Mouse (Mus musculus) gastrocnemius, adult 2 months (tissue): ENCODE results near the gene C2cd2. TPM values are rescaled to one million over a fixed set of nuclear protein-coding genes. Genes with fewer than 3 reads are reported as not detected.

Source experiments
- DNase-seq: peaks from one replicate; pipeline ENCODE4 v3.0.0; 2022
- H3K27ac ChIP-seq: fragments of 200-600 bp; 2 replicates; pipeline ENCODE4 v1.8.1; 2022; ENCODE audit warnings: mild to moderate bottlenecking
- H3K4me3 ChIP-seq: fragments of 200-600 bp; 2 replicates; pipeline ENCODE4 v1.8.1; 2022; ENCODE audit warnings: mild to moderate bottlenecking, moderate library complexity
- CTCF ChIP-seq: fragments of 200-600 bp; IDR thresholded peaks from 2 replicates; pipeline ENCODE4 v1.8.1; 2022; ENCODE audit warnings: antibody characterized with exemption, mild to moderate bottlenecking, moderate library complexity
- intact Hi-C: fragments of 180-260 bp; cut with DNase I; formaldehyde crosslinking; loops from one replicate; pipeline ENCODE4 v1.15.1; 2025
- microRNA-seq: library from miRNA; unstranded; fragments of <30 nt; microRNA quantifications from one replicate; pipeline ENCODE4 v1.2.0, GENCODE M21; 2021
- total RNA-seq, 2 experiments: library from RNA; stranded (reverse); gene quantifications; 2 replicates each; pipeline ENCODE4 v1.2.3; 2021

Gene C2cd2
- total RNA-seq, 2 experiments from 2014 or later, result 203 to 277 TPM

DNA sequence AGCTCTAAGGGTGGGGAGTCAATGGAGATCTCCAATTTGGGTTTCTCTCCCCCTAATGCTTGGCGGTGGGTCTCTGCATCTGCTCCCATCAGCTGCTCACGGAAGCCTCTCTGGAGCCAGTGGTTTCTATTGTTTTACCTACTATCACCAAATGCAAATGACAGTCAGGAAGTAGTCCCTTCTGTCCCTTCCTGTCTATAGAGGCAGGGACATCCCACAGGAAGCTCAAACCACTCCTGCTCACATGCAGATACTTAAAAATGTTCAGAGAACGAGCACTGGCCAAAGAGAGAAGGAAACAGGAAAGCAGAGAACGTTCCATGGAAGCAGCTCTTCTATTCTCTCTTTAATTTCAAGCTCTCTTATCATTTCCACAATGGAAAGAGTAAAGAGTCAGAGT lies 142.9 kb downstream of the C2cd2 start:
- Histone ChIP-seq H3K4me3 (no peak overlapping the region), H3K27ac (no peak overlapping the region)
- TF ChIP-seq CTCF, result no peak
- no peak for DNase-seq
- intact Hi-C loops, result no loop called here

DNA sequence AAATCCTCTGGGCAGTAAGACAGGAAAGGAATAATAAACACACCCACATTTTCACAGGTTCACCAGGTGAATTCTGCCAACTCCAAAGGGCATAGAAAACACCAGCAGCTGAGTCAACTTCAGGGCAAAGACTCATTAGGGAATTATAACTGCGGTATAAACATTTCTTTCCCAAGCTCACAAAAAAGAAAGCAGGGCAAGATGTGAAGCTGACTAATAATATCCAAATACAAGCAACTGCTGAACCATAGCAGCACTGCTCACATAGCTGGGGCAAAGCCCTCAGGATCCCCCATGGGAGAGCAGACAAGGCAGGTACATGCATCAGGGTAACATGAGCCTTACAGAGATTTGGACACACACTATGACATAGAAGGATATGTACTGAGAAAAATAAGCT lies 145.0 kb downstream of the C2cd2 start:
- H3K4me3 ChIP-seq, result no peak overlapping the region
- H3K27ac ChIP-seq, result no peak overlapping the region
- DNase-seq, result no peak
- no peak for TF ChIP-seq CTCF
- intact Hi-C loops, result no loop called here

DNA sequence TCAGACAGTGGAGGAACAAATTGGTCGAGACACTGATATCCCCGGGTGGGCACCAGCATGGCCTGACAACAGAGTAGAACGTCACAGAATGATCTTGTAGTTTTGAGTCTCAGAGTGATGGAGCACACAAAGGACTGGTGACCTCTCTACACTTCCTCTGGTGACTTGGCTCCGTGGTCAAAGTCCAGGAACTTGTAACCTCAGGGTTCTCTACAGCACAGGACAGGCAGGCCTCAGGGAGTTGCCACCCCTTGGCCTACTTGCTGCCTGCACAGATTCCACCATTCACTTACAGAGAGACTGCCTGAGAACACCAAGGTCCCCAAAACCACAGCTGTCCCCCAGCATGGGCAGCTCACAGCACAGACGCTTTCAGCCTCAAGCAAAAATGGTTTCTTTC lies 147.1 kb downstream of the C2cd2 start:
- Histone ChIP-seq H3K4me3 (no peak overlapping the region), H3K27ac (no peak overlapping the region)
- intact Hi-C loops, result no loop called here
- no peak for DNase-seq
- TF ChIP-seq CTCF, result no peak

DNA sequence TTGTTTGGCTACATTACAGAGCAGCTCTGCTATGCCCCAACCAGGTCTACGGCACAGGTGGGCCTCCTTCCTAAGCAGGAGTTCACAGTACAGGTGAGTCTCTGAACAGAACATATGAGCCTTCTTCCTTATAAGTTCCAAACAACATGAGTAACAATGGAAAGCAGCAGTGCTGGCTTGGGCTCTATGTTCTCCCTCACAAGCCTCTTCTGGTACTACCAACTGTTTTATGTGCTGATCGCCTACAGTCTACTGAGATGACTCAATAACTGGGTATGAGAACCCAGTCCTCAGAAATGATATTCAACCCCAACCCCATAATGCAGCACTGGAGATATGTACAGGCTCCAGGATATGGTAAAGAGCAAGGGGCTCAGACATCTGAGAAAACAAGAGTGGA lies 148.3 kb downstream of the C2cd2 start:
- H3K4me3 ChIP-seq, result no peak overlapping the region
- no peak for TF ChIP-seq CTCF
- H3K27ac ChIP-seq, result no peak overlapping the region

DNA sequence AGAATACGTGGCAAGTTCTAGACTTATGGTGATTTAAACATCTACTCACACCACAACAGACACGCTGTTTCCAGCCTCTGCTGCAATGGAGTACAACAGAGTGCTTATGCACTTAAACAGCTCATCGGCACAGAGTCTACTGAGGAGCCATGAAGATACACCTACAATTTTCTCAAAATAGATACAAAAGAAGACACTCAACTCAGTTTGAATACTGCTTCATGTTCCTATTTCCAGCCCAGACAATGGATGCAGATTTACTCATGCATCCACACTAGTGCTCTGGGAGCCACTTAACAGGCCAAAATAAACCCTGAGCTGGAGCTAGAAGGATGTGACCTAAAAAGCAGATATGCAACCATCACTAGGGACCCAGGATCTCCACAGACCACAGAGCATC lies 153.5 kb downstream of the C2cd2 start:
- DNase-seq, result no peak
- no peak for TF ChIP-seq CTCF
- Histone ChIP-seq H3K4me3 (no peak overlapping the region), H3K27ac (no peak overlapping the region)
- intact Hi-C loops, result loop anchor here (10.0 kb wide), 2 partner anchors 156 to 186 kb away; partner anchors contain the start of genes B230307C23Rik, C2cd2 and Zbtb21

More for the DNA sequence above, 148.3 kb downstream of the C2cd2 start:
- intact Hi-C loops, result no loop called here
- DNase-seq, result no peak

- no peak for DNase-seq
- Histone ChIP-seq H3K4me3 (no peak overlapping the region), H3K27ac (no peak overlapping the region)
- intact Hi-C loops, result loop anchor here (10.0 kb wide), 2 partner anchors 159 to 189 kb away; partner anchors contain the start of genes B230307C23Rik, C2cd2 and Zbtb21
- no peak for TF ChIP-seq CTCF
Observed at GRCm38 (mm10) chr16:97805646-97806045, 156.8 kb downstream of the C2cd2 start.

Small RNAs within 50 kb of the gene (microRNA-seq; reads per million reads assigned to microRNA genes)
- not detected for gene Mir6964

Other genes with a start within 250 kb of the C2cd2 start
- not detected for gene Ripk4, start 198.8 kb downstream of the C2cd2 start, total RNA-seq
- 10 to 100 TPM in 1 of 2 experiments, 1 to 10 TPM in 1; 6.7 to 10.2 TPM for gene Prdm15, start 110.7 kb downstream of the C2cd2 start, total RNA-seq
- 1 to 10 TPM; 7.4 to 9.1 TPM for gene Zbtb21, start within 50 bp of the C2cd2 start, total RNA-seq
- gene B230307C23Rik, start 34.7 kb upstream of the C2cd2 start, total RNA-seq, result 1 to 10 TPM; 4.2 to 6.3 TPM
- 1 to 10 TPM; 2.8 TPM for gene A630089N07Rik, start 119.9 kb upstream of the C2cd2 start, total RNA-seq